Mouse (Mus musculus) midbrain, postnatal 0 days (tissue): ENCODE results near the gene Rinl. TPM values are rescaled to one million over a fixed set of nuclear protein-coding genes. Genes with fewer than 3 reads are reported as not detected.

Experiments used
- ATAC-seq: fragments of 200-750 bp; cut with Nextera tagmentation; 2 replicates; pipeline ENCODE4 v1.8.0; 2017; ENCODE audit warnings: moderate number of reproducible peaks, mild to moderate bottlenecking, moderate TSS enrichment, moderate library complexity; ENCODE audit not compliant: low FRiP score
- DNase-seq: peaks from one replicate; pipeline ENCODE4 v3.0.0-alpha.2; 2015; ENCODE audit warnings: low spot score
- H3K27ac ChIP-seq: fragments of 300-500 bp; sonication (generic); 2 replicates; pipeline ENCODE4 v1.5.1; 2014; ENCODE audit warnings: low read depth, mild to moderate bottlenecking, low read length, mixed read lengths
- H3K27me3 ChIP-seq: fragments of 300-500 bp; sonication (generic); 2 replicates; pipeline ENCODE4 v1.6.1; 2014; ENCODE audit warnings: low read length, control low read depth, mixed read lengths; ENCODE audit not compliant: insufficient read depth
- H3K36me3 ChIP-seq: fragments of 300-500 bp; sonication (generic); 2 replicates; pipeline ENCODE4 v1.6.1; 2014; ENCODE audit warnings: low read length, control low read depth, mixed read lengths; ENCODE audit not compliant: insufficient read depth
- H3K4me1 ChIP-seq: fragments of 300-500 bp; sonication (generic); 2 replicates; pipeline ENCODE4 v1.6.1; 2014; ENCODE audit warnings: mild to moderate bottlenecking, control low read depth, antibody characterized with exemption, low read length, mixed read lengths; ENCODE audit not compliant: insufficient read depth
- H3K4me2 ChIP-seq: fragments of 300-500 bp; sonication (generic); 2 replicates; pipeline ENCODE4 v1.6.1; 2014; ENCODE audit warnings: low read depth, mild to moderate bottlenecking, low read length, mixed read lengths; ENCODE audit not compliant: poor library complexity, severe bottlenecking
- H3K4me3 ChIP-seq: fragments of 300-500 bp; sonication (generic); 2 replicates; pipeline ENCODE4 v1.5.1; 2014; ENCODE audit warnings: low read depth, mild to moderate bottlenecking, low read length, moderate library complexity
- H3K9ac ChIP-seq: fragments of 300-500 bp; sonication (generic); replicated peaks from 2 replicates; pipeline ENCODE4 v1.6.1; 2014; ENCODE audit warnings: mild to moderate bottlenecking, low read length, moderate library complexity, mixed read lengths; ENCODE audit not compliant: poor library complexity, severe bottlenecking
- H3K9me3 ChIP-seq: fragments of 300-500 bp; sonication (generic); 2 replicates; pipeline ENCODE4 v1.6.1; 2016; ENCODE audit warnings: low read length, control low read depth
- CTCF ChIP-seq: IDR thresholded peaks from 2 replicates; pipeline ENCODE4 v1.5.1; 2016; ENCODE audit warnings: antibody characterized with exemption, mild to moderate bottlenecking
- WGBS: fragments of 180-500 bp; shearing (Covaris S2); extraction: QIAGEN DNeasy Blood & Tissue Kit; methylation state at CpG from one replicate; pipeline ENCODE4 v1.1.7; 2014; 5-methylcytosine and 5-hydroxymethylcytosine counted together
- polyA plus RNA-seq: library from polyadenylated mRNA; unstranded; fragments of >200 nt; fragmentation: Nextera tagmentation; extraction: Ambion mirVana; gene quantifications from 2 replicates; pipeline ENCODE4 v1.2.1, GENCODE M21; 2015
- total RNA-seq: library from RNA; depleted of rRNA; stranded (reverse); fragments of >200 nt; gene quantifications from 2 replicates; pipeline ENCODE4 v1.2.3, GENCODE M21; 2014

Rinl gene
- total and polyA plus RNA-seq, 2 experiments from 2014 or later, result 1.0 to 1.9 TPM

- ATAC-seq (no peak), DNase-seq (no peak)
- Histone ChIP-seq H3K36me3 (peaks cover 34% of the 10 kb centered on the region), H3K9ac (peak overlapping the region; percentile 95), H3K27ac (no peak overlapping the region), H3K4me2 (peak overlapping the region; percentile 62), H3K9me3 (no peaks in the 10 kb centered on the region), H3K27me3 (no peaks in the 10 kb centered on the region), H3K4me3 (peak overlapping the region; percentile 74), H3K4me1 (peaks cover 15% of the 10 kb centered on the region; the same call in 1 of the 2 replicates)
- 12% methylated on average over 7 of the region's 7 CpGs for WGBS
- no peak for TF ChIP-seq CTCF
These were observed 23.0 kb downstream of the Rinl start for GRCm38 (mm10) chr7:28811640-28812275.

GRCm38 (mm10) chr7:28812436-28812835 lies 23.7 kb downstream of the Rinl start:
- no peaks in the 10 kb centered on the region for H3K9me3 ChIP-seq
- no peak overlapping the region for H3K27ac ChIP-seq
- peak overlapping the region; percentile 74 for H3K4me3 ChIP-seq
- peak overlapping the region; percentile 15; the same call in 1 of the 2 replicates for H3K9ac ChIP-seq
- 67% methylated on average over 4 of the region's 4 CpGs for WGBS
- no peak for TF ChIP-seq CTCF
- DNase-seq (no peak), ATAC-seq (no peak)
- H3K27me3 ChIP-seq, result no peaks in the 10 kb centered on the region
- H3K4me1 ChIP-seq, result peaks cover 15% of the 10 kb centered on the region; the same call in 1 of the 2 replicates
- H3K36me3 ChIP-seq, result peaks cover 39% of the 10 kb centered on the region
- peak overlapping the region; percentile 62 for H3K4me2 ChIP-seq

GRCm38 (mm10) chr7:28812949-28813348 lies 24.2 kb downstream of the Rinl start:
- Histone ChIP-seq H3K4me1 (peaks cover 15% of the 10 kb centered on the region; the same call in 1 of the 2 replicates), H3K36me3 (peaks cover 44% of the 10 kb centered on the region), H3K27ac (no peak overlapping the region), H3K27me3 (no peaks in the 10 kb centered on the region), H3K9ac (no peak overlapping the region), H3K4me2 (peak overlapping the region; percentile 62), H3K4me3 (0 out of 2 replicates have a peak overlapping the region, but pooled peaks have one; percentile 2), H3K9me3 (no peaks in the 10 kb centered on the region)
- no peak for DNase-seq
- no peak for ATAC-seq
- peak; percentile 43 for TF ChIP-seq CTCF
- WGBS, result 75% methylated on average over 5 of the region's 5 CpGs

GRCm38 (mm10) chr7:28814306-28815034 lies 25.7 kb downstream of the Rinl start:
- WGBS, result 85% methylated on average over 5 of the region's 5 CpGs
- H3K9me3 ChIP-seq, result no peaks in the 10 kb centered on the region
- H3K36me3 ChIP-seq, result peaks cover 52% of the 10 kb centered on the region

GRCm38 (mm10) chr7:28815230-28815629 lies 26.5 kb downstream of the Rinl start:
- no peak for DNase-seq
- H3K4me1 ChIP-seq, result peaks cover 12% of the 10 kb centered on the region; the same call in 1 of the 2 replicates
- peaks cover 59% of the 10 kb centered on the region for H3K36me3 ChIP-seq
- H3K4me2 ChIP-seq, result no peak overlapping the region
- no peak for ATAC-seq
- H3K27ac ChIP-seq, result no peak overlapping the region
- H3K4me3 ChIP-seq, result no peak overlapping the region
- no peak overlapping the region for H3K9ac ChIP-seq
- WGBS, result 91% methylated on average over 9 of the region's 9 CpGs
- no peaks in the 10 kb centered on the region for H3K27me3 ChIP-seq
- TF ChIP-seq CTCF, result no peak
- no peaks in the 10 kb centered on the region for H3K9me3 ChIP-seq

More at GRCm38 (mm10) chr7:28814306-28815034, 25.7 kb downstream of the Rinl start:
- H3K9ac ChIP-seq, result no peak overlapping the region
- no peak overlapping the region for H3K4me2 ChIP-seq
- DNase-seq, result no peak
- H3K27me3 ChIP-seq, result no peaks in the 10 kb centered on the region
- ATAC-seq, result no peak
- no peak overlapping the region for H3K4me3 ChIP-seq
- TF ChIP-seq CTCF, result no peak
- no peak overlapping the region for H3K27ac ChIP-seq
- peaks cover 12% of the 10 kb centered on the region; the same call in 1 of the 2 replicates for H3K4me1 ChIP-seq

- Histone ChIP-seq H3K4me2 (no peak overlapping the region), H3K4me3 (no peak overlapping the region), H3K9me3 (no peaks in the 10 kb centered on the region), H3K9ac (no peak overlapping the region), H3K36me3 (peaks cover 69% of the 10 kb centered on the region), H3K4me1 (peaks cover 12% of the 10 kb centered on the region; the same call in 1 of the 2 replicates), H3K27me3 (no peaks in the 10 kb centered on the region), H3K27ac (no peak overlapping the region)
- DNase-seq (no peak), ATAC-seq (no peak)
- no peak for TF ChIP-seq CTCF
- 82% methylated on average over 9 of the region's 9 CpGs for WGBS
These were observed 27.4 kb downstream of the Rinl start for GRCm38 (mm10) chr7:28816201-28816600.
